Mouse (Mus musculus): ENCODE results near the gene Mcl1.
"Not testable (repeated sequence)": the region's sequence is repeated elsewhere in the genome, so short reads cannot be mapped to it uniquely, and the experiment has no call there.

The Mcl1 gene

DNA sequence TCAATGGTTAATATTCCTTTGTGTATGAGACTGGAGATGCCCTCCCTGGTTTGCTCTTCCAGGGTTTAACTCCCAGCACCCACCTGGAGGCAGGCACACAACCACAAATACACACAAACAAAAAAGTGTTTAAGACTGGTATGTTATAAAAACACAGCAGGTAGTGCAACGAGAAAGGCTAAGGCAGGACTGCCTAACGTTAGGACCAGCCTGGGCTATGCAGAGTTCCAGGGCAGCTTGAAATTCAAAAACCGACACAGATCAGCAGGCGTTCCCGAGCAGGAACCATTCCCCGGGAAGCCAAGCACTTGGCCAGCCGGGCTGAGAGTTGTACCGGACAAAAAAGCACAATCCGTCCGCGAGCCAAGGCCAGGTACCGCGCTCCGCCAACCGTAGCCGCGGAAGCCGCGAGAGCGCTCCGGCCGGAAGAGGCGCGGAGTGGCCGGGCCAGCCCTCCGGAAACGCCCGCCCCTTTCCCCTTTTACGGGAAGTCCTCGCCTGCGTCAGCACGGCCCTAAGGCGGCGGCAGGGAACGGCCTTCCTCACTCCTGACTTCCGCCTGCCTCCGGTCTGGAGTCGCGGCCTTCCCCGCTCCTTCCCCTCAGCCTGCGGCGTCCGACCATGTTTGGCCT lies at the start of gene Mcl1:
Gene Mcl1 (plus strand): TSS at position 553 of the 632 bp plus-strand sequence.
- no peak for DNase-seq (ENCODE audit: extremely low read depth, low read depth, low spot score)

DNA sequence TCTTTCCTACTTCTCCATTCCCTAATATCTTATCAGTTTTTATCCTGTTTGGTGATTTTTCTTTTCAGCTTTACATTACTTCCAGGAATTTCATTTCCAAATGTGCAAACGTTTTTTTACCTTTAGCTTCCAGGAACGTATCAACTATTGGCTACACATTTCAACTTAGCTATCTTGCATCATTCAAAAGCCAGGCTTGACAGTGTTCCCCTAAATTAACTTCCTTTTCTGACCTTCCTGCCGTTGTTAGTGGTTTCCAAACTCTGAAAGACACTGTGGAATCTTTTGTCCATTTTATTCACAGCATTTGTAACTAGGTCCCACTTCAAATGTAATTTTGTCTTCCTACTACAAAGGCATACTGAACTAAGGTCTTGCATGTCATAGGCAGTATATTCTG lies 49.4 kb upstream of the Mcl1 start:
- DNase-seq (ENCODE audit: extremely low read depth, low read depth, low spot score): no peak

DNA sequence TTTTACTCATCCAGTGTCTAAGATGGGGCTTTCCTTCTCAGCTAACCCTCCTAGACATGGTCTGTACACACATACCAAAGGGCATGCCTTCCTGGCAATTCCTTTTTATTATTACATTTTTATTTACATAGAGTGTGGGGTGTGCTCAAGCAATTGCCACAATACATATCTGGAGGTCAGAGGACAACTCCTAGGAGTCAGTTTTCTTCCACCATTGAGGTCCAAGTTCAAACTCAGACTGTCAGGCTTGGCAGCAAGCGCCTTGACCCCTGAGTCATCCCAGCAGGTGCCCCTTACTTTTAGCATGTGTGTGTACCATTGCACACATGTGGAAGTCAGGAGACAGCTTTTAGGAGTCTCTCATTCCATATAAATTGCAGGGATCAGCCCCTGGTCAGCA lies 44.6 kb upstream of the Mcl1 start:
- no peak for DNase-seq (ENCODE audit: extremely low read depth, low read depth, low spot score)

DNA sequence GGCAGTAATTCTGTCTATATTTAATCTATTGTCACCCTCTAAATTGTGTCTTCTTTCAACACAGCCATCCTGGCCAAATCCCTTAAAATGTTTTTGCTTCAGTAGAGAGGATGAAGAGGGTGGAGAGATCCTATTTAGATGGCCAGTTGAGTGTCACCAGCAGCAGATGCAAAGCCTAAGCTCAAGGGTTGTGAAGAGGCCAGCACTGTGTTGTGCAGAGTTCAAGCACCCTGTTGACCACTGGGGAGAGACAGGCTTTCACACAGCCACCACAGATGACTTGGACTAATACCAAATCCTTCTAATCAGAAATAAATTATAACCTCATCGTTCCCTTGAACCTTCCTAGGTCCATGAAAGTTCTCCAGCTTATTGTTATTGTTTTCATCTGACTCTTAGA lies 40.1 kb upstream of the Mcl1 start:
- DNase-seq (ENCODE audit: extremely low read depth, low read depth, low spot score): no peak

DNA sequence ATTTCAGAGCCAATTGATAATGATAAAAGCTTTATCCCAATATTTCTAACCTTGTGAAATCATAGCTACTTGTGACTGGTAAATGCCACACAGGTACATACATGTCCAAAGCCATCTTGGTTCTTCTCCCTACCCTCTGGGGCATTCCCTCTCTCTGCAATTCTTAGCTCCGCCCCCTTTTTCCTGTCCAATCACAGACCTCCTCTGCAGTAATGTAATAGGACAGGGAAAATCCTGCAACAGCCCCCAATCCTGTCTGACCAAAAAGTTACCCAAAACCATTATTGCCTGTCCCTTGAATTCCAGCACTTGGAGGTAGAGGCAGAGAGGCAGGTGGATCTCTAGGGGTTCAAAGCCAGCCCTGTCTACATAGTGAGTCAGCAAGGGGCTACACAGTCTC lies 37.3 kb upstream of the Mcl1 start:
- DNase-seq (ENCODE audit: extremely low read depth, low read depth, low spot score): no peak

DNA sequence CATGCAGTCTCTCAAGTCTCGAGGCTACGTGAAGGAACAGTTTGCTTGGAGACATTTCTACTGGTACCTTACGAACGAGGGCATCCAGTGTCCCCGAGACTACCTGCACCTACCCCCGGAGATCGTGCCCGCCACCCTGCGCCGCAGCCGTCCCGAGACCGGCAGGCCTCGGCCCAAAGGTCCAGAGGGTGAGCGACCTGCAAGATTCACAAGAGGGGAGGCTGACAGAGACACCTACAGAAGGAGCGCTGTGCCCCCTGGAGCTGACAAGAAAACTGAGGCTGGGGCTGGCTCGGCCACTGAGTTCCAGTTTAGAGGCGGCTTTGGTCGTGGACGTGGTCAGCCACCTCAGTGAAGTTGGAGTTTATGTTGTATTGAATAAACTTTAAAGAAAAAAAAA lies 36.2 kb upstream of the Mcl1 start:
- not testable (repeated sequence) for DNase-seq (ENCODE audit: extremely low read depth, low read depth, low spot score)

DNA sequence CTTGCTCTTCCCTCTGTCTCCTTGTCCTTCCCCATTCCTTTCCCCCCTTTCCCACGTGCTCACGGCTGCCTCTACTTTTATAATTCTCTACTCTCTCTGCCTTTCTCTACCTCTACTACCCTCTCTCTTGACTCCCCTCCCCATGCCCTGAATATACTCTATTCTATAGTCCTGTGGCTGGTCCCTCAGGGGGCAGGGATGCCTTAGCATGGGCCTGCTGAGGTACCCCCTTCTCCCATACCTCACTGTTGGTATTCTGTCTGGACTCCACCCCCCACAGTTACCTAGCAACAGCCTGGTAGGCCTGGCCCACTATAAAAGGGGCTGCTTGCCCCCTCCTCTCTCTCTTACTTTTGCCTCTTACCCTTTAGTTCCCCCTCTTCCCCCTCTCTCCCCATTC lies 35.0 kb upstream of the Mcl1 start:
- no peak for DNase-seq (ENCODE audit: extremely low read depth, low read depth, low spot score)

DNA sequence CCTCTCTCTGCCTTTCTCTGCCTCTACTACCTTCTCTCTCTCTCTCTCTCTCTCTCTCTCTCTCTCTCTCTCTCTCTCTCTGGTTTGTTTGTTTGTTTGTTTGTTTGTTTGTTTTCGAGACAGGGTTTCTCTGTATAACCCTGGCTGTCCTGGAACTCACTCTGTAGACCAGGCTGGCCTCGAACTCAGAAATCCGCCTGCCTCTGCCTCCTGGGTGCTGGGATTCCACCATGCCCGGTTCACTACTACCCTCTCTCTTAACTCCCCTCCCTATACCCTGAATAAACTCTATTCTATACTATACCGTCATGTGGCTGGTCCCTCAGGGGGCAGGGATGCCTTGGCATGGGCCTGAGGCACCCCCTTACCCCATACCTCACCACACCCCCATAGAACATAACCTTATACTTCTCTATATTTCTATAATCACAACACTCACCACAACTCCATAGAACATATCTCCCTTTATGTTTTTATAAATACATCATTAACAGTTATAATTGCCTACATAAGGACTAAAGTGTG lies 34.5 kb upstream of the Mcl1 start:
- DNase-seq (ENCODE audit: extremely low read depth, low read depth, low spot score): not testable (repeated sequence)

DNA sequence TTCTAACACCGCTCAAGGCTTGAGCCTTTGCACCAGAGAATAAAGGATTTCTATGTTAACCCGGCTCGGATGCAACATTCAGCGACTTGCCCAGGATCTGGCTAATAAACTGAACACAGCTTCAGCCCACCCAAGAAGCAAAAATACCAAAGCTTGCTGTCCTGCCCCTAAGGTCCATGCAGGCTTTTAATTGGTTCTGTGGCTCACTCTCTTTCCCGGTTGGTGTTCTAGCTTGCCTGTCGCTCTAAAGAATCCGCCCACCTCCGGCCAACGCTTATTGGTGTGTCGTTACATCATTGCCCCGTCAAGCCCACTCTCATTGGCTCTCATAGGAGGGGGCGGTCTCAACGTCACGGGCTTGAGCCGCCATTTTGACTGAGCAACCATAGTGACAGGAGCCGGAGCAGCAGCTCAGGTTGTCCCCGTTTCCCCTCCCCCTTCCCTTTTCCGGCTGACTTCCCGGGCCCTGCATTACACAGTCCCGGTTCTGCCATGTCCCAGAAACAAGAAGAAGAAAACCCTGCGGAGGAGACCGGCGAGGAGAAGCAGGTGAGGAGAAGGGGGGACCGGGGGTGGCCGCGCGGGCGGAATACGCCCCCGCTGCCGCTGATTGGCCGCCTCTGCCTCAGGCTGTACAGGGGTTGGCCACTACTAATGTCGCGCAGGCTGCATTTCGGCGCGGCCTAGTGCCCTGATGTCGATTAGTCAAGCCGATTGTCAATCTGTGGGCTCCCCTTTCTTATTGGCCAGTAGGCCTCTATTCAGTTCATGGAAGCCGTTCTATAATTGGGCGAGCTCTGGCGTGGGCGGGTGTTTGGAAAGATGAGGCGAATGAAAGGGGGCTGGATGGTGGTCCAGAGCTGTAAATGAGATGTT lies 33.7 kb upstream of the Mcl1 start, which contains the start of gene Ensa:
Gene Ensa (plus strand): TSS at position 366 of the 876 bp plus-strand sequence.
- peak; percentile 96 for DNase-seq (ENCODE audit: extremely low read depth, low read depth, low spot score)

DNA sequence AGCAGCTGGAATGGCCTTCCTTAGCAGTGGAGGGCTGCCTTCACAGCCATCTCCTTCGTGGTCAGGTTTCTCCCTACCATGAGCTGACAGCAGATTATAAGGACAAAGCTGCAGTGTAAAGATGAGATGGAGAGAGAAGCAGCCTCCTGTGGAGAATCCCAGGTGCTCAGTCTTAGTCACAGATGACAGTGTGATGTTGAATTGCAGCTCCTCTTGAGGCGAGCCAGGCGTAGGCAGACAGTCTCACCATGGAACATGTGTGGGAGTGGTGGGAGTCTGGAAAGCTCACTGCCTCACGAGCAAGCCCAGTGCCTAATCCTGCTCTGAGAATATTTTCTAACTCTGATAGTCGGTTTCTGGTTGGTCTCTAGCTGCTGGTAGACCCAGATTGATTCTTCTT lies 30.8 kb upstream of the Mcl1 start:
- no peak for DNase-seq (ENCODE audit: extremely low read depth, low read depth, low spot score)

DNA sequence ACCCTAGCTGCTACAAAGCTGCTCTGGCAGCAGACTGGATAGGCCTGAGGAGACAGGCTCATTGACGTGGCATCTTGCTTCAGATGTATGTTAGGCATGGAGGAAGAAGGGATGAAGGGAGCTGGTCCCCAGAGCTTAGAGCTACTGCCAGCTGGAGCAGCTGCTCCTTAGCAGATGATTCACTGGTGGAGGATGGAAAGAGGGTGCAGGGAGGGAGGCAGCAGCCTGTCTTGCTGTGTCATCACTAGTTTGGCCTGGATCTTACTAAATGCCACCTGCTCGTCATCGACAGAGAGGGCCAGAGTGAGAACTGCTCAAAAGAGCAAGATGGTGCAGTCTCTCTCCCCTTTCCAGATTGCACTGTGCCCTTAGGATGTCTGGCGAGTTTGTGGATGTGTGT lies 28.8 kb upstream of the Mcl1 start:
- DNase-seq (ENCODE audit: extremely low read depth, low read depth, low spot score): no peak

DNA sequence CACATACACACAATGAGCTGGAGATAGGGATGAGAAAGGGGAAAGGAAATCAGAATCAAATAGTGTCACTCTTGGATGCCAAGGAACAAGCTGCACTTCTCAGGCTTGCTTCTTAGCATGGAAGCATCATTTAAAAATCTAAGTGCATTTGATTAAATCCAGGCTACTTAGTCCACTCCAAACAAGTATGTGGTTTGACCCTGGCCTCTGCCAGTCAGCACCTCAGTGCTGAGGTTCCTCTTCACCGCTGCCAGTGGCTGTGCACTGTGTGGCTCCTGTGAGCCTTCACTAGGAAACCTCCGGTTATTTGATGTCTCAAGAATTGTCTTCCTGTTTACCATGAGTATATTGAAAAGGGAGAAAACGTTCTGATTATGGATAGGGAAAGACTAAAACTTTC lies 27.7 kb upstream of the Mcl1 start:
- no peak for DNase-seq (ENCODE audit: extremely low read depth, low read depth, low spot score)

DNA sequence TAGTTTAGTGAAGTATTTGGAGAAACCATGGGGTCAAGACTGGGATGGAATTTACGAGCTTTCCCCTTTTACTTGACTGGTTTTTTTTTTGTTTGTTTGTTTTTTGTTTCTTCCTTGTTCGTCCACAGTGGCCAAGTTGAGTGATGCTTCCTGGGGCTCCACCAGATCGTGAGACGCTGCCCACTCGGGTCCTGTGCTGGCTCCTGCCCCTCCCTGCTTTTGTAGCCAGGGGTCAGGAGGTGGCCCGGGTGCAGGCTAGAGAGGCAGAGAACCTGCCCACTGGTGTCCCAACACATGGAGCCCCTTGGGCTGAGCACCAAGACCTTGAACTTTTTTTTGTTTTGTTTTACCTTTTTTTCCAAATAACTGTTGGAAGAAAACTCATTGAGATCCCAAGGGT lies 27.3 kb upstream of the Mcl1 start:
- no peak for DNase-seq (ENCODE audit: extremely low read depth, low read depth, low spot score)

DNA sequence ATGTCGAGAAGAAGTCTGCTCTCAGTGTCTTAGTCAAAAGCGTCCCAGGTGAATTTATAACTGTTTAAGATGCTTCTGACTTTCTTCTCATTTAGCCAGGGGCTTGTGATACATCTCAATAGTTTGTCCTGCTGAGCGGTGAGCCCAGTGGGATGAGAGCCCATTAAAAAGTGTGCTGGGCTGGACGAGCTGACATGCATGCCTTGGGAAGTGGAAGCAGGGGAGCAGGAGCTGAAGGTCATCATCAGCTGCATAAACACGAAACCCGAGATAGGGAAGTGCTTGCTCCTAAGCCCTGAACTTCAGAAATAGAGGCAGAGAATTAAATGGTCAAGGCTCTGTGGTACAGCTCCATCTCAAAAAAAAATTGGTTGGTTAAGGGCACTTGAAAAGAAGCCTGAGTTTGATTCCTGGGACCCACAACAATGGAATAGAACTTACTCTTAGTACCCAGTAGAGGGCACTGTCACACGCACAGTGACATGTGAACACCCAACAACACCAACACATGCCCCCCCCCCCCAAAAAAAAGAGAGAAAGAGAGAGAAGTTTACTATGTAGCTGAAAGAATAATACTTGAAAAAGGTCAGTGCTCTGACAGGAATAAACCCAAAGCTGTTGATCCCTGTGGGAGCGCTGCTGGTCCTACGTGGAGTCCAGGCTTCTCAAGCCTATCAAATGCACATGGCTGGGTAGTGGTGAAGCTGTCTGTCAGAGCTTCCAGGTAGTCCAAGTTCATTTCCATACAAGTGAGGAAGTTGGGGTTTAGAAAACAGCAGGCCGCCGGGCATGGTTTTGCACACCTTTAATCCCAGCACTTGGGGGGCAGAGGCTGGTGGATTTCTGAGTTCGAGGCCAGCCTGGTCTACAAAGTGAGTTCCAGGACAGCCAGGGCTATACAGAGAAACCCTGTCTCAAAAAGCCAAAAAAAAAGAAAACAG lies 25.7 kb upstream of the Mcl1 start:
- no peak for DNase-seq (ENCODE audit: extremely low read depth, low read depth, low spot score)

DNA sequence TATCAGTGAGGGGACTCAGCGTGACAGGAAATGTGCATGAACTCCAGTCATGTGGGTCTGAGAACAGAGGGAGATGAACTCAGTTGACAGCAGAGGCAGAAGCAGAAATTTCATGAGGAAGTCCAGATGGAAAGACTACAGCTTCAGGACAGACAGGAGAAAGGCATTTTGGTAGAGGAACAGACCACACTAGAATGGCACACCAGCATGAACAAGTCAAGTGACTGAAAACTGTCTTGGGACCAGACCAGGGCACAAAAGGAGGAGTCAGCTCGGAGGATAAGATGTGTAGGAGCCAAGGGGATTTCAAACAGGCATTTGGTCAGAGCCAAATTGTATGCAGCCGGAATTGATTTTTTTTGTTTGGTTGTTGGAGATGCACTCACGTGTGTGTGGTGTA lies 23.0 kb upstream of the Mcl1 start:
- DNase-seq (ENCODE audit: extremely low read depth, low read depth, low spot score): no peak

DNA sequence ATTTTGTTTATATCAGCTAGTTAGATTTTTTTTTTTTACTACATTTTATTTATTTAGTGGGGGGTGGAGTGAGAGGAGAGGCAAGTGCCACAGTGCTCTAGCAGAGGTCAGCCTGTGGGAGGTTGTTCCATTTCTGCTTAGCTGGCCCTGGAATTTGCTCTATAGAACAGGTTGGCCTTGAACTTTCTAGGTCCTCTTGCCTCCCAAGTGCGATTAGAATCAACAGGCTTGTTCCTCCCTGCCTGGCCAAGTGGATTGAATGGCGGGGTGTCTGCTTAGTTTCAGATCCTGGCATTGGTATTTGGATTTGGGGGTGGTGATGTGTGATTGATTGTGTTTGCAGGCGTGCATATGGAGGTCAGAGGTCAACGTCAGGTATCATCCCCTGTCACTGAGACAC lies 22.5 kb upstream of the Mcl1 start:
- DNase-seq (ENCODE audit: extremely low read depth, low read depth, low spot score): no peak

DNA sequence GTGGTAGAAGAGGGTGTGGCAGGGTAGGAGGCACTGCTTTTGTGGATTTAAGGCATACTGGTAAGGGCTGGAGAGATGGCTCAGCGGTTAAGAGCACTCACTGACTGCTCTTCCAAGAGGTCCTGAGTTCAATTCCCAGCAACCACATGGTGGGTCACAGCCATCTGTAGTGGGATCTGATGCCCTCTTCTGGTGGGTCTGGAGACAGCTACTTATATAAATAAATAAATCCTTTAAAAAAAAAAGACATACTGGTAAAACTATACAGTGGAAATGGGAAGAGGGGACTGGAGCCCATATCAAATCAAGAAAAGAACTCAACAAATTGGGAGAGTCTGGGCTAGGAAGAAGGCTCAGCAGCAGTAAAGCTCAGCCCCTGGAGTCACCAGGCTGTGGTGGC lies 18.9 kb upstream of the Mcl1 start:
- DNase-seq (ENCODE audit: extremely low read depth, low read depth, low spot score): no peak

DNA sequence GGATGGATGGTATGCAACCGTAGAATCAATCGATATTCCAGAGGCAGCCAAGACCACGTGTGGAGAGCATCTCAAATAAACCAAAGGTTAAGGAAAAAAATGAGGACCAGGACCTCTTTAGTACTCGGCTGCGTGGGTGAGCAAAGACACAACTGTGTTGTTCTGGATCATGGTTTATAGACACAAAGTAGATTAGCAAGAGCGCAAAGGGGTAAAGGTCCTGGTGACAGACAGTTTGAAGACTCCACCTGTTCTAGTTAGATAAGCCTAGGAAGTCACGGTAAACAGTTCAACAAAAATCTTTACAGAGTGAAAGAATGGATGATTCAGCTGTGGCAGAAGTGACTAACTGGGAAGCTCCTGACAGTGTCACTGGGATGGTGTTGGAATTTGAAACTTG lies 15.5 kb upstream of the Mcl1 start:
- DNase-seq (ENCODE audit: extremely low read depth, low read depth, low spot score): no peak

DNA sequence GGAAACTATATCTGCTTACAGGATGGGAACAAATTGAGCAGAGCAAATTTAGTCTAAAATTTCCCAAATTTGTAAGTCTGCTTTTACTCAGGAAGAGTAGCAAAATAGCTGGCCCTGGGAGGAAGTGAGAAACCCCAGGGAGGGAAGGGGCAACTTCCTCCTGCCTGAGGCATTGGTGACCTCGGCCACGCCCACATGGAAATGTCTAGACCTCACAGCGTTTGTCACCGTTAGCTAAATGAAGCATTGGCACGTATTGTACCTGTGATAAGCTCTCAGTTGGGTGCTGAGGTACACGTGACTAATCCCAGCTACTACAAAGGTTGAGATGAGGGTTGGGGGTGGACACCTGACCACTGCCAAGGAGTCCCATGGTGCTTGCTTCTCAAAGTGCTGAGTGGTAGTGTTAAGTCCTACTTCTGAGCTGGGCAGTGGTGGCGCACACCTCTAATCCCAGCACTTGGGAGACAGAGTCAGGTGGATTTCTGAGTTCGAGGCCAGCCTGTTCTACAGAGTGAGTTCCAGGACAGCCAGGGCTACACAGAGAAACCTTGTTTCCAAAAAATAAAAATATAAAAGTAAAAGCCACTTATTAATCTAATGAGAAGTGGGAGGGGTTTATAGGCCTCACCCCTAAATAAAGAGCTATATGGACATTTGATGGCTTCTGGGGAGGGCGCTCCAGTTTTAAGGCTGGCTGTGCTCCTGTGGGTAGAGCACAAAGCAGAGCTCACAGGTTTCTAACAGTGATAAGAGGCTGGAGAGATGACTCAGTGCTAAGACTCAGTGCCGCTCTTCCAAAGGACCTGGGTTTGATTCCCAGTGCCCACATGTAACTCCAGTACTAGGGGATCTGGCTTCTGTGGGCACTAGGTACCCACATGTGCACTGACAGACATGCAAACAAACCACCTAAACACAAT lies 13.0 kb upstream of the Mcl1 start:
- no peak for DNase-seq (ENCODE audit: extremely low read depth, low read depth, low spot score)

DNA sequence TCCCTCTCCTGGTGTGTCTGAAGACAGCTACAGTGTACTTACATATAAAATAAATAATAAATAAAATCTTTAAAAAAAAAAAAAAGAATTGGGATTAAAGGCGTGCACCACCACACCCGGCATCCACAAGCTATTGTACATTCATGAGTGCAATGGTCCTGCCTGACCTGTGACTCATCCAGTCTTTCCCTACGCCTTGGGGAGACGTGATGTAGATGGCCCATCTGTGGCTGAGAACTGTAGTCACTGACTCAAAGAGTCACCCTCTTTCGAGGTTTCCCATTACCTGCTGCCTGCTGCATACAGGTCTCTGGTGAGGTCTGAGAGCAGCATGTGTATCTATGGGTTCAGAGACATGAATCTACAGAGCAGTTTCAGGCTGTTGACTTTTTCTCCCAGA lies 10.6 kb upstream of the Mcl1 start:
- no peak for DNase-seq (ENCODE audit: extremely low read depth, low read depth, low spot score)
